Mouse (Mus musculus): ENCODE measurements around the gene Ubtf. TPM values are rescaled to one million over a fixed set of nuclear protein-coding genes. Genes with fewer than 3 reads are reported as not detected.
"Not testable (repeated sequence)": the region's sequence is repeated elsewhere in the genome, so short reads cannot be mapped to it uniquely, and the experiment has no call there.

Gene Ubtf
- total RNA-seq, 2 experiments from 2014 or later, result 131 to 141 TPM

GRCm38 (mm10) chr11:102289511-102290100, 29.9 kb downstream of the Ubtf start:
- intact Hi-C loops (cut with DNase I), result no loop called here
- H3K4me3 ChIP-seq, result no peak overlapping the region

GRCm38 (mm10) chr11:102288913-102289312, 30.6 kb downstream of the Ubtf start:
- H3K4me3 ChIP-seq, result no peak overlapping the region
- TF ChIP-seq CTCF (IDR thresholded peaks at IDR 0.05), result no peak
- intact Hi-C loops (cut with DNase I), result no loop called here
- no peak overlapping the region for H3K27ac ChIP-seq
- DNase-seq (ENCODE audit: extremely low spot score in 1 of 2, low spot score in 2 of 2), result no peak

More at GRCm38 (mm10) chr11:102289511-102290100, 29.9 kb downstream of the Ubtf start:
- no peak for DNase-seq (ENCODE audit: extremely low spot score in 1 of 2, low spot score in 2 of 2)
- TF ChIP-seq CTCF (IDR thresholded peaks at IDR 0.05), result no peak
- H3K27ac ChIP-seq, result no peak overlapping the region

GRCm38 (mm10) chr11:102288027-102288804, 31.3 kb downstream of the Ubtf start:
- intact Hi-C loops (cut with DNase I), result no loop called here
- TF ChIP-seq CTCF (IDR thresholded peaks at IDR 0.05), result no peak
- DNase-seq (ENCODE audit: extremely low spot score in 1 of 2, low spot score in 2 of 2), result no peak
- Histone ChIP-seq H3K4me3 (no peak overlapping the region), H3K27ac (no peak overlapping the region)

GRCm38 (mm10) chr11:102287485-102287884, 32.1 kb downstream of the Ubtf start:
- H3K27ac ChIP-seq, result no peak overlapping the region
- no peak overlapping the region for H3K4me3 ChIP-seq
- TF ChIP-seq CTCF (IDR thresholded peaks at IDR 0.05), result no peak
- DNase-seq (ENCODE audit: extremely low spot score in 1 of 2, low spot score in 2 of 2), result no peak
- intact Hi-C loops (cut with DNase I), result no loop called here

- peak overlapping the region; percentile 92 for H3K27ac ChIP-seq
- no peak for DNase-seq (ENCODE audit: extremely low spot score in 1 of 2, low spot score in 2 of 2)
- H3K4me3 ChIP-seq, result peak overlapping the region; percentile 67
- intact Hi-C loops (cut with DNase I), result no loop called here
- TF ChIP-seq CTCF (IDR thresholded peaks at IDR 0.05), result no peak
Observed at GRCm38 (mm10) chr11:102285095-102285834, 34.3 kb downstream of the Ubtf start.

- no peak; the same call in 1 of the 2 replicates for TF ChIP-seq CTCF (IDR thresholded peaks at IDR 0.05)
- intact Hi-C loops (cut with DNase I), result no loop called here
- peak; percentile 91 to 94 for DNase-seq (ENCODE audit: extremely low spot score in 1 of 2, low spot score in 2 of 2)
- H3K4me3 ChIP-seq, result peak within 1 kb of the TSS; percentile 67
- H3K27ac ChIP-seq, result peak within 1 kb of the TSS; percentile 92
Observed at GRCm38 (mm10) chr11:102284501-102285094, 34.9 kb downstream of the Ubtf start, which contains the start of gene Tmub2. Gene Tmub2, plus strand, starts transcription at chr11:102284931.

- H3K4me3 ChIP-seq, result peak overlapping the region; percentile 67; the same call in 1 of the 2 replicates
- intact Hi-C loops (cut with DNase I), result no loop called here
- TF ChIP-seq CTCF (IDR thresholded peaks at IDR 0.05), result no peak
Observed at GRCm38 (mm10) chr11:102283922-102284321, 35.6 kb downstream of the Ubtf start.

GRCm38 (mm10) chr11:102280267-102280666, 39.3 kb downstream of the Ubtf start:
- intact Hi-C loops (cut with DNase I); DNase-seq (ENCODE audit: extremely low spot score in 1 of 2, low spot score in 2 of 2); H3K4me3 ChIP-seq; H3K27ac ChIP-seq: not testable (repeated sequence)
- peak; percentile 26 for TF ChIP-seq CTCF (IDR thresholded peaks at IDR 0.05)

More at GRCm38 (mm10) chr11:102283922-102284321, 35.6 kb downstream of the Ubtf start:
- H3K27ac ChIP-seq, result peak overlapping the region; percentile 92
- DNase-seq (ENCODE audit: extremely low spot score in 1 of 2, low spot score in 2 of 2), result no peak

GRCm38 (mm10) chr11:102279595-102279994, 39.9 kb downstream of the Ubtf start:
- H3K27ac ChIP-seq, result no peak overlapping the region
- intact Hi-C loops (cut with DNase I), result no loop called here
- DNase-seq (ENCODE audit: extremely low spot score in 1 of 2, low spot score in 2 of 2), result no peak
- TF ChIP-seq CTCF (IDR thresholded peaks at IDR 0.05), result no peak
- H3K4me3 ChIP-seq, result no peak overlapping the region

GRCm38 (mm10) chr11:102277754-102278153, 41.8 kb downstream of the Ubtf start:
- Histone ChIP-seq H3K27ac (no peak overlapping the region), H3K4me3 (no peak overlapping the region)
- no peak for TF ChIP-seq CTCF (IDR thresholded peaks at IDR 0.05)
- no peak for DNase-seq (ENCODE audit: extremely low spot score in 1 of 2, low spot score in 2 of 2)
- intact Hi-C loops (cut with DNase I), result no loop called here

- intact Hi-C loops (cut with DNase I), result no loop called here
- DNase-seq (ENCODE audit: extremely low spot score in 1 of 2, low spot score in 2 of 2), result peak in 1 of 2 experiments; percentile 29
- Histone ChIP-seq H3K4me3 (peak overlapping the region; percentile 45), H3K27ac (no peak overlapping the region)
- no peak for TF ChIP-seq CTCF (IDR thresholded peaks at IDR 0.05)
Observed at GRCm38 (mm10) chr11:102276411-102276915, 43.1 kb downstream of the Ubtf start.
